Mouse (Mus musculus) R1 (cell line): ENCODE measurements around the gene Abca13.
"Not testable (repeated sequence)": the region's sequence is repeated elsewhere in the genome, so short reads cannot be mapped to it uniquely, and the experiment has no call there.

Experiments
- DNase-seq: peaks from one replicate; pipeline ENCODE4 v3.0.0-alpha.2; 2018; ENCODE audit warnings: low read depth, low spot score

The Abca13 gene

GRCm38 (mm10) chr11:9191555-9192131, at the start of gene Abca13:
Gene Abca13, plus strand, starts transcription at chr11:9191942.
- DNase-seq = no peak

- no peak for DNase-seq
Measured at GRCm38 (mm10) chr11:9145113-9145512, 46.6 kb upstream of the Abca13 start.

- DNase-seq = peak; percentile 55
Measured at GRCm38 (mm10) chr11:9146115-9146514, 45.6 kb upstream of the Abca13 start.

- no peak for DNase-seq
Measured at GRCm38 (mm10) chr11:9146683-9147082, 45.1 kb upstream of the Abca13 start.

- no peak for DNase-seq
Measured at GRCm38 (mm10) chr11:9148206-9148605, 43.5 kb upstream of the Abca13 start.

GRCm38 (mm10) chr11:9150403-9150802, 41.3 kb upstream of the Abca13 start:
- not testable (repeated sequence) for DNase-seq

GRCm38 (mm10) chr11:9159953-9160352, 31.8 kb upstream of the Abca13 start:
- DNase-seq = no peak

- DNase-seq = no peak
Measured at GRCm38 (mm10) chr11:9167331-9167730, 24.4 kb upstream of the Abca13 start.

- no peak for DNase-seq
Measured at GRCm38 (mm10) chr11:9181477-9181876, 10.3 kb upstream of the Abca13 start.

GRCm38 (mm10) chr11:9189471-9189870, 2.3 kb upstream of the Abca13 start:
- DNase-seq = peak; percentile 32

- no peak for DNase-seq
Measured at GRCm38 (mm10) chr11:9190772-9191554, 779 bp upstream of the Abca13 start.

- DNase-seq = no peak
Measured at GRCm38 (mm10) chr11:9194861-9195260, 3.1 kb downstream of the Abca13 start.

GRCm38 (mm10) chr11:9199868-9200267, 8.1 kb downstream of the Abca13 start:
- no peak for DNase-seq

GRCm38 (mm10) chr11:9210707-9211106, 19.0 kb downstream of the Abca13 start:
- peak; percentile 21 for DNase-seq

- DNase-seq = no peak
Measured at GRCm38 (mm10) chr11:9213580-9213979, 21.8 kb downstream of the Abca13 start.

GRCm38 (mm10) chr11:9216252-9216651, 24.5 kb downstream of the Abca13 start:
- DNase-seq = no peak

GRCm38 (mm10) chr11:9220501-9220900, 28.8 kb downstream of the Abca13 start:
- no peak for DNase-seq

GRCm38 (mm10) chr11:9221646-9222045, 29.9 kb downstream of the Abca13 start:
- no peak for DNase-seq

- no peak for DNase-seq
Measured at GRCm38 (mm10) chr11:9226399-9226798, 34.7 kb downstream of the Abca13 start.

GRCm38 (mm10) chr11:9249627-9250026, 57.9 kb downstream of the Abca13 start:
- peak; percentile 78 for DNase-seq

- peak; percentile 83 for DNase-seq
Measured at GRCm38 (mm10) chr11:9263072-9263471, 71.3 kb downstream of the Abca13 start.

GRCm38 (mm10) chr11:9269090-9269489, 77.3 kb downstream of the Abca13 start:
- no peak for DNase-seq

- DNase-seq = no peak
Measured at GRCm38 (mm10) chr11:9285204-9285603, 93.5 kb downstream of the Abca13 start.
